Mouse (Mus musculus): ENCODE data around the gene H2al1a. TPM values are rescaled to one million over a fixed set of nuclear protein-coding genes. Genes with fewer than 3 reads are reported as not detected.

H2al1a gene
- polyA plus RNA-seq, 1 experiment from 2014 or later: not detected

Other genes starting within 250 kb of the H2al1a start
- not detected in 2 replicates for gene H2al1b, start 3.2 kb downstream of the H2al1a start, polyA plus RNA-seq (2015; fragmentation: Nextera tagmentation; extraction: Ambion mirVana)
- gene H2al1c, start 6.4 kb downstream of the H2al1a start, polyA plus RNA-seq (2015; fragmentation: Nextera tagmentation; extraction: Ambion mirVana): not detected in 2 replicates
- gene H2al1d, start 9.6 kb downstream of the H2al1a start, polyA plus RNA-seq (2015; fragmentation: Nextera tagmentation; extraction: Ambion mirVana): not detected in 2 replicates
- not detected in 2 replicates for gene H2al1e, start 12.7 kb downstream of the H2al1a start, polyA plus RNA-seq (2015; fragmentation: Nextera tagmentation; extraction: Ambion mirVana)
- gene H2al1f, start 15.9 kb downstream of the H2al1a start, polyA plus RNA-seq (2015; fragmentation: Nextera tagmentation; extraction: Ambion mirVana): not detected in 2 replicates
- not detected in 2 replicates for gene H2al1g, start 19.0 kb downstream of the H2al1a start, polyA plus RNA-seq (2015; fragmentation: Nextera tagmentation; extraction: Ambion mirVana)
- gene H2al1h, start 22.2 kb downstream of the H2al1a start, polyA plus RNA-seq (2015; fragmentation: Nextera tagmentation; extraction: Ambion mirVana): not detected in 2 replicates
- not detected in 2 replicates for gene H2al1i, start 25.4 kb downstream of the H2al1a start, polyA plus RNA-seq (2015; fragmentation: Nextera tagmentation; extraction: Ambion mirVana)
- gene H2al1j, start 28.6 kb downstream of the H2al1a start, polyA plus RNA-seq (2015; fragmentation: Nextera tagmentation; extraction: Ambion mirVana): not detected in 2 replicates

All from hindbrain, embryonic 13.5 days (tissue).